Mouse (Mus musculus): ENCODE results near the gene Smco3.

GRCm38 (mm10) chr6:136793831-136794525, 41.3 kb downstream of the Smco3 start:
- TF ChIP-seq CTCF (IDR thresholded peaks at IDR 0.05; ENCODE audit: extremely low read depth, insufficient read depth, insufficient read length, insufficient replicate concordance) (no peak), POLR2A (IDR thresholded peaks at IDR 0.05; ENCODE audit: low read depth, low read length) (no peak)

All from spleen, adult 2 months (tissue).